Mouse (Mus musculus) CH12.LX (cell line): Measurements from ENCODE around the gene C1qtnf7. TPM values are rescaled to one million over a fixed set of nuclear protein-coding genes. Genes with fewer than 3 reads are reported as not detected.

ENCODE experiments used
- DNase-seq: peaks from one replicate; pipeline ENCODE4 v3.0.0-alpha.2; 2013; ENCODE audit errors: extremely low read depth
- H3K27ac ChIP-seq: 2 replicates; pipeline ENCODE4 v1.5.1; 2012; ENCODE audit warnings: low read depth, mild to moderate bottlenecking, control low read depth, moderate library complexity; ENCODE audit not compliant: insufficient read depth
- H3K27me3 ChIP-seq: replicated peaks from 2 replicates; pipeline ENCODE3; 2012; ENCODE audit warnings: inconsistent platforms
- H3K36me3 ChIP-seq, 2 experiments: replicated peaks in 1 of 2; 2 replicates each; pipeline versions ENCODE3 to v1.6.1; 2012; ENCODE audit warnings: inconsistent platforms in 1 of 2, low read length in 1 of 2, mild to moderate bottlenecking in 1 of 2, mixed read lengths in 1 of 2, moderate library complexity in 1 of 2; ENCODE audit not compliant: control insufficient read depth in 1 of 2, insufficient read depth in 1 of 2
- H3K4me1 ChIP-seq, 2 experiments: 2 replicates each; pipeline ENCODE4 v1.6.1; 2012; ENCODE audit warnings: inconsistent platforms in 1 of 2, moderate library complexity in 1 of 2; ENCODE audit not compliant: insufficient read depth in 2 of 2, control insufficient read depth in 1 of 2
- H3K4me2 ChIP-seq: 2 replicates; pipeline ENCODE4 v1.6.1; 2012; ENCODE audit warnings: low read depth, mild to moderate bottlenecking, control low read depth; ENCODE audit not compliant: poor library complexity, insufficient read depth, severe bottlenecking
- H3K4me3 ChIP-seq, 3 experiments: fragments of 150-350 bp in 1 of 3; sonication (generic) in 1 of 3; replicated peaks in 1 of 3; 2 replicates each; pipeline versions ENCODE3 to v1.5.1; 2011 to 2012; ENCODE audit warnings: low read depth in 2 of 3, low read length in 2 of 3, mild to moderate bottlenecking in 2 of 3, moderate library complexity in 2 of 3, control low read depth in 1 of 3, improper control_type of control experiment in 1 of 3, inconsistent platforms in 1 of 3, mixed read lengths in 1 of 3; ENCODE audit not compliant: poor library complexity in 1 of 3
- H3K79me2 ChIP-seq: replicated peaks from 2 replicates; pipeline ENCODE4 v1.6.1; 2012; ENCODE audit warnings: mild to moderate bottlenecking, moderate library complexity; ENCODE audit not compliant: control insufficient read depth, poor library complexity, insufficient read depth, severe bottlenecking; ENCODE audit errors: extremely low read depth
- H3K9ac ChIP-seq: 2 replicates; pipeline ENCODE4 v1.6.1; 2012; ENCODE audit warnings: low read depth, mild to moderate bottlenecking, control low read depth, moderate library complexity; ENCODE audit not compliant: insufficient read depth
- H3K9me3 ChIP-seq: replicated peaks from 2 replicates; pipeline ENCODE3; 2012; ENCODE audit warnings: low read length, inconsistent platforms, mixed read lengths
- CHD1 ChIP-seq: IDR thresholded peaks from 2 replicates; pipeline ENCODE4 v1.6.1; 2012; ENCODE audit warnings: low read depth, low read length, improper control_type of control experiment, inconsistent platforms
- CHD2 ChIP-seq: IDR thresholded peaks from 2 replicates; pipeline ENCODE4 v1.6.1; 2011; ENCODE audit warnings: low read length, improper control_type of control experiment
- CTCF ChIP-seq, 2 experiments: IDR thresholded peaks in 1 of 2; conservative IDR thresholded peaks in 1 of 2; 2 replicates each; pipeline ENCODE4 v1.5.1; 2011 to 2012; ENCODE audit warnings: low read depth in 2 of 2, low read length in 2 of 2, improper control_type of control experiment in 1 of 2, inconsistent platforms in 1 of 2, mild to moderate bottlenecking in 1 of 2, moderate library complexity in 1 of 2
- E2F4 ChIP-seq: IDR thresholded peaks from 2 replicates; pipeline ENCODE4 v1.6.1; 2011; ENCODE audit warnings: low read depth, low read length, improper control_type of control experiment; ENCODE audit not compliant: insufficient replicate concordance
- ELF1 ChIP-seq: IDR thresholded peaks from 2 replicates; pipeline ENCODE4 v1.6.1; 2014; ENCODE audit warnings: low read depth, mild to moderate bottlenecking, inconsistent platforms, low read length, improper control_type of control experiment
- EP300 ChIP-seq: IDR thresholded peaks from 2 replicates; pipeline ENCODE4 v1.6.1; 2011; ENCODE audit warnings: low read length, improper control_type of control experiment
- ETS1 ChIP-seq: conservative IDR thresholded peaks from 2 replicates; pipeline ENCODE4 v1.6.1; 2012; ENCODE audit warnings: low read depth, mild to moderate bottlenecking, inconsistent platforms, low read length, improper control_type of control experiment, moderate library complexity
- HCFC1 ChIP-seq: IDR thresholded peaks from 2 replicates; pipeline ENCODE4 v1.6.1; 2012; ENCODE audit warnings: low read depth, mild to moderate bottlenecking, inconsistent platforms, low read length, improper control_type of control experiment
- JUN ChIP-seq: IDR thresholded peaks from 2 replicates; pipeline ENCODE4 v1.6.1; 2011; ENCODE audit warnings: low read depth, mild to moderate bottlenecking, low read length, improper control_type of control experiment, moderate library complexity; ENCODE audit not compliant: insufficient read depth
- MAX ChIP-seq: IDR thresholded peaks from 2 replicates; pipeline ENCODE4 v1.6.1; 2011; ENCODE audit warnings: low read length, improper control_type of control experiment
- MAZ ChIP-seq: IDR thresholded peaks from 2 replicates; pipeline ENCODE4 v1.6.1; 2012; ENCODE audit warnings: low read depth, mild to moderate bottlenecking, inconsistent platforms, low read length, improper control_type of control experiment, moderate library complexity
- MEF2A ChIP-seq: IDR thresholded peaks from 2 replicates; pipeline ENCODE4 v1.6.1; 2014; ENCODE audit warnings: low read depth, mild to moderate bottlenecking, inconsistent platforms, low read length, improper control_type of control experiment, borderline replicate concordance
- PAX5 ChIP-seq: IDR thresholded peaks from 2 replicates; pipeline ENCODE4 v1.6.1; 2012; ENCODE audit warnings: low read length, inconsistent platforms, mixed read lengths
- RAD21 ChIP-seq: IDR thresholded peaks from 2 replicates; pipeline ENCODE4 v1.6.1; 2011; ENCODE audit warnings: low read depth, mild to moderate bottlenecking, low read length, improper control_type of control experiment, moderate library complexity
- SIN3A ChIP-seq: IDR thresholded peaks from 2 replicates; pipeline ENCODE4 v1.6.1; 2012; ENCODE audit warnings: low read length, improper control_type of control experiment, inconsistent platforms
- UBTF ChIP-seq: IDR thresholded peaks from 2 replicates; pipeline ENCODE4 v1.6.1; 2012; ENCODE audit warnings: low read depth, mild to moderate bottlenecking, inconsistent platforms, low read length, improper control_type of control experiment, moderate library complexity
- USF1 ChIP-seq: IDR thresholded peaks from 2 replicates; pipeline ENCODE4 v1.6.1; 2014; ENCODE audit warnings: low read depth, mild to moderate bottlenecking, inconsistent platforms, low read length, improper control_type of control experiment
- USF2 ChIP-seq: conservative IDR thresholded peaks from 2 replicates; pipeline ENCODE4 v1.6.1; 2011; ENCODE audit warnings: low read depth, low read length, improper control_type of control experiment
- ZKSCAN1 ChIP-seq: IDR thresholded peaks from 2 replicates; pipeline ENCODE4 v1.6.1; 2012; ENCODE audit warnings: low read depth, inconsistent platforms, low read length, improper control_type of control experiment, borderline replicate concordance
- dilution Hi-C: fragments of 300-500 bp; cut with MboI; formaldehyde crosslinking; loops from 2 replicates; pipeline ENCODE4 v1.14.3; 2020; ENCODE audit warnings: low sequenced_read_pairs; ENCODE audit not compliant: extremely low pct_unique_long_range_greater_than_20kb, extremely low pct_ligation_motif_present
- in situ Hi-C: fragments of 300-500 bp; cut with MboI; formaldehyde crosslinking; loops from 3 replicates; pipeline ENCODE4 v1.14.3; 2019; ENCODE audit warnings: low sequenced_read_pairs, low pct_ligation_motif_present, low pct_unique_long_range_greater_than_20kb, mixed read lengths
- polyA plus RNA-seq: library from polyadenylated mRNA; unstranded; fragments of >175 nt; gene quantifications from 2 replicates; pipeline ENCODE4 v1.2.1, GENCODE M21; 2012; ENCODE audit warnings: low read depth; ENCODE audit not compliant: insufficient read length
- total RNA-seq, 2 experiments: library from RNA; depleted of rRNA; stranded (reverse); fragments of 300-350 nt in 1 of 2; fragments of >200 nt in 1 of 2; gene quantifications; 2 replicates each; pipeline ENCODE4 v1.2.3; 2012 to 2014

C1qtnf7 gene
- total and polyA plus RNA-seq, 3 experiments = not detected

- H3K4me2 ChIP-seq = no peak overlapping the region
- H3K27me3 ChIP-seq = no peaks in the 10 kb centered on the region
- H3K36me3 ChIP-seq = no peaks in the 10 kb centered on the region
- no peaks in the 10 kb centered on the region for H3K79me2 ChIP-seq
- no peak overlapping the region for H3K9ac ChIP-seq
- in situ Hi-C loops = no loop called here
- H3K27ac ChIP-seq = no peak overlapping the region
- H3K4me1 ChIP-seq = 0 out of 4 replicates have a peak, but pooled peaks cover 0 to 3% of the 10 kb centered on the region in 2 experiments
- TF ChIP-seq CTCF (conservative IDR thresholded peaks at IDR 0.05 in 1 of 2, IDR thresholded peaks at IDR 0.05 in 1 of 2; ENCODE audit: low read depth in 2 of 2, low read length in 2 of 2) (no peak), CHD1 (no peak), CHD2 (no peak)
- dilution Hi-C loops = no loop called here
- H3K4me3 ChIP-seq = no peak overlapping the region
- no peak for DNase-seq
- no peaks in the 10 kb centered on the region for H3K9me3 ChIP-seq
These were observed 68.2 kb downstream of the C1qtnf7 start for GRCm38 (mm10) chr5:43583326-43584120.

- Histone ChIP-seq H3K4me2 (no peak overlapping the region), H3K4me1 (0 out of 4 replicates have a peak, but pooled peaks cover 0 to 3% of the 10 kb centered on the region in 2 experiments), H3K36me3 (no peaks in the 10 kb centered on the region), H3K27ac (no peak overlapping the region), H3K27me3 (no peaks in the 10 kb centered on the region), H3K4me3 (no peak overlapping the region), H3K9ac (no peak overlapping the region), H3K79me2 (no peaks in the 10 kb centered on the region), H3K9me3 (no peaks in the 10 kb centered on the region)
- dilution Hi-C loops = no loop called here
- in situ Hi-C loops = no loop called here
- DNase-seq = no peak
- TF ChIP-seq RAD21 (no peak), ELF1 (no peak), USF2 (no peak), UBTF (no peak), MAX (no peak), HCFC1 (no peak), USF1 (no peak), SIN3A (no peak), CHD1 (no peak), MEF2A (no peak), ETS1 (no peak), PAX5 (no peak), JUN (no peak), E2F4 (no peak), EP300 (no peak), MAZ (no peak), ZKSCAN1 (no peak)
These were observed 69.1 kb downstream of the C1qtnf7 start for GRCm38 (mm10) chr5:43584464-43584863.
